23 mouse cellular contexts compared by ENCODE assay signal in genomic region chr10:71341290-71341689, GRCm38 (mm10). TPM values are rescaled to one million over a fixed set of nuclear protein-coding genes. Genes with fewer than 3 reads are reported as not detected.
DNase-seq lines count a peak whose midpoint lies in the region; ATAC-seq and TF ChIP-seq lines count a peak whose summit lies in the region.
"Had no signal": no experiment of that assay in that cellular context is flagged by ENCODE, and none has a peak within 500 bp of the region (broad histone marks: within the 10 kb centered on the region; RNA-seq: fewer than 3 reads in every experiment).

No protein-coding gene starts in this region.

- H3K27me3 ChIP-seq in kidney, embryonic 16.5 days (ENCODE audit: insufficient read depth, low read length) = no peaks in the 10 kb centered on the region
- no peaks in the 10 kb centered on the region for H3K27me3 ChIP-seq in liver, embryonic 16.5 days (ENCODE audit: control insufficient read depth, insufficient read depth, low read depth, low read length)
- no peaks in the 10 kb centered on the region for H3K27me3 ChIP-seq in liver, embryonic 12.5 days (replicated peaks)
- no peaks in the 10 kb centered on the region for H3K27me3 ChIP-seq in liver, postnatal 0 days (ENCODE audit: insufficient read depth, low read length)
- H3K27me3 ChIP-seq: forebrain, embryonic 15.5 days; heart, embryonic 12.5 days; heart, embryonic 15.5 days; hindbrain, embryonic 13.5 days had no signal

- H3K9ac ChIP-seq in kidney, embryonic 16.5 days (replicated peaks; ENCODE audit: low read length) = no peak overlapping the region
- no peak overlapping the region for H3K9ac ChIP-seq in liver, embryonic 16.5 days (ENCODE audit: low read depth, low read length)
- no peak overlapping the region for H3K9ac ChIP-seq in liver, embryonic 12.5 days
- H3K9ac ChIP-seq in liver, postnatal 0 days (replicated peaks) = no peak overlapping the region
- H3K9ac ChIP-seq: forebrain, embryonic 15.5 days; heart, embryonic 12.5 days; heart, embryonic 15.5 days; hindbrain, embryonic 13.5 days had no signal

- no peak for TF ChIP-seq EP300 in liver, postnatal 0 days (IDR thresholded peaks at IDR 0.05; ENCODE audit: low read depth)

- 86% methylated on average over 9 of the region's 9 CpGs for WGBS in kidney, embryonic 16.5 days
- 86% methylated on average over 9 of the region's 9 CpGs for WGBS in liver, embryonic 16.5 days (ENCODE audit: insufficient replicate concordance)
- WGBS in liver, embryonic 12.5 days (ENCODE audit: insufficient replicate concordance) = 85% methylated on average over 9 of the region's 9 CpGs
- 90% methylated on average over 9 of the region's 9 CpGs for WGBS in liver, postnatal 0 days (ENCODE audit: insufficient replicate concordance)

- peaks cover 50% of the 10 kb centered on the region for H3K4me1 ChIP-seq in kidney, embryonic 16.5 days (ENCODE audit: insufficient read depth, low read length)
- peaks cover 40% of the 10 kb centered on the region for H3K4me1 ChIP-seq in liver, embryonic 16.5 days (ENCODE audit: control insufficient read depth, low read depth, low read length)
- H3K4me1 ChIP-seq in liver, embryonic 12.5 days = peaks cover 69% of the 10 kb centered on the region
- H3K4me1 ChIP-seq in liver, postnatal 0 days (ENCODE audit: insufficient read depth) = peaks cover 28% of the 10 kb centered on the region

- H3K9me3 ChIP-seq in kidney, embryonic 16.5 days (ENCODE audit: low read length) = no peaks in the 10 kb centered on the region
- H3K9me3 ChIP-seq in liver, embryonic 16.5 days (replicated peaks; ENCODE audit: control insufficient read depth, low read length) = no peaks in the 10 kb centered on the region
- H3K9me3 ChIP-seq in liver, embryonic 12.5 days (replicated peaks) = no peaks in the 10 kb centered on the region
- no peaks in the 10 kb centered on the region for H3K9me3 ChIP-seq in liver, postnatal 0 days (ENCODE audit: low read length)
- H3K9me3 ChIP-seq: forebrain, embryonic 15.5 days; heart, embryonic 12.5 days; heart, embryonic 15.5 days; hindbrain, embryonic 10.5 days; hindbrain, embryonic 13.5 days had no signal

- no peak overlapping the region for H3K4me2 ChIP-seq in kidney, embryonic 16.5 days (replicated peaks; ENCODE audit: low read depth, low read length)
- no peak overlapping the region for H3K4me2 ChIP-seq in liver, embryonic 16.5 days (ENCODE audit: low read depth, low read length)
- no peak overlapping the region for H3K4me2 ChIP-seq in liver, embryonic 12.5 days
- peak overlapping the region; percentile 92 for H3K4me2 ChIP-seq in liver, postnatal 0 days (ENCODE audit: low read depth, low read length)
- H3K4me2 ChIP-seq: forebrain, embryonic 15.5 days; heart, embryonic 12.5 days; heart, embryonic 15.5 days; hindbrain, embryonic 13.5 days had no signal

- DNase-seq in kidney, adult 11 months = peak; percentile 55
- DNase-seq in kidney, postnatal 4 days = no peak
- peak; percentile 80 for DNase-seq in kidney, adult 9 months
- DNase-seq in liver, postnatal 0 days = no peak
- DNase-seq in adrenal gland, postnatal 14 days = no peak
- DNase-seq: adrenal gland, adult 8-10 months; adrenal gland, postnatal 36 days; cerebellum, adult 18-20 months; cerebellum, adult 9-10 months; cerebellum, postnatal 14 days; gastrocnemius, postnatal 25 days; heart, adult 18-20 months; heart, postnatal 10 days; heart, postnatal 36 days had no signal

- 0 out of 2 replicates have a peak, but pooled peaks cover under 1% of the 10 kb centered on the region for H3K36me3 ChIP-seq in kidney, embryonic 16.5 days (ENCODE audit: insufficient read depth, low read length)
- no peaks in the 10 kb centered on the region for H3K36me3 ChIP-seq in liver, embryonic 16.5 days (ENCODE audit: control insufficient read depth, insufficient read depth)
- H3K36me3 ChIP-seq in liver, embryonic 12.5 days = peaks cover 14% of the 10 kb centered on the region
- 0 out of 2 replicates have a peak, but pooled peaks cover 2% of the 10 kb centered on the region for H3K36me3 ChIP-seq in liver, postnatal 0 days (replicated peaks; ENCODE audit: insufficient read depth, low read length)
- H3K36me3 ChIP-seq: forebrain, embryonic 15.5 days; heart, embryonic 15.5 days had no signal

- no peak overlapping the region for H3K27ac ChIP-seq in kidney, embryonic 16.5 days (ENCODE audit: low read length)
- peak overlapping the region; percentile 17; the same call in 1 of the 2 replicates for H3K27ac ChIP-seq in liver, embryonic 16.5 days (ENCODE audit: low read length)
- H3K27ac ChIP-seq in liver, embryonic 12.5 days = no peak overlapping the region
- peak overlapping the region; percentile 97 for H3K27ac ChIP-seq in liver, postnatal 0 days (ENCODE audit: low read depth)
- H3K27ac ChIP-seq: forebrain, embryonic 15.5 days; heart, embryonic 15.5 days; hindbrain, embryonic 10.5 days; hindbrain, embryonic 13.5 days had no signal

- no peak overlapping the region for H3K4me3 ChIP-seq in kidney, embryonic 16.5 days (ENCODE audit: low read length)
- no peak overlapping the region for H3K4me3 ChIP-seq in liver, embryonic 16.5 days (ENCODE audit: low read depth, low read length)
- no peak overlapping the region for H3K4me3 ChIP-seq in liver, embryonic 12.5 days
- no peak overlapping the region for H3K4me3 ChIP-seq in liver, postnatal 0 days (ENCODE audit: low read depth, low read length)
- H3K4me3 ChIP-seq: forebrain, embryonic 15.5 days; heart, embryonic 12.5 days; heart, embryonic 15.5 days; hindbrain, embryonic 10.5 days; hindbrain, embryonic 13.5 days had no signal

- no peak for TF ChIP-seq CTCF in liver, postnatal 0 days (IDR thresholded peaks at IDR 0.05; ENCODE audit: low read depth)

- ATAC-seq in kidney, embryonic 16.5 days (ENCODE audit: low FRiP score, low TSS enrichment) = no peak
- ATAC-seq in liver, embryonic 16.5 days (ENCODE audit: low read depth) = no peak
- no peak for ATAC-seq in liver, embryonic 12.5 days
- ATAC-seq in liver, postnatal 0 days = no peak
- ATAC-seq: activated CD4-positive, CD25-positive, alpha-beta regulatory T cell, adult 4 months; forebrain, embryonic 15.5 days had no signal

RNA-seq across cellular contexts. Expression of gene Cisd1, which starts 3.5 kb away (rescaled TPM):
- 137 and 139 TPM in 2 replicates for polyA plus RNA-seq in kidney, embryonic 16.5 days (2015; fragmentation: Nextera tagmentation; extraction: Ambion mirVana)
- polyA plus RNA-seq in liver, embryonic 16.5 days (2015; fragmentation: Nextera tagmentation; extraction: Ambion mirVana) = 61.9 and 69.4 TPM in 2 replicates
- polyA plus RNA-seq in liver, embryonic 12.5 days (2016; fragmentation: Nextera tagmentation; extraction: Ambion mirVana) = 99.8 and 104 TPM in 2 replicates
- polyA plus RNA-seq in liver, postnatal 0 days (2015; fragmentation: Nextera tagmentation; extraction: Ambion mirVana) = 261 and 297 TPM in 2 replicates
- total RNA-seq in adrenal gland, postnatal 14 days (2021) = 150 and 159 TPM in 2 replicates

RNA-seq across cellular contexts. Expression of gene Ipmk, which starts 6.3 kb away (rescaled TPM):
- polyA plus RNA-seq in kidney, embryonic 16.5 days (2015; fragmentation: Nextera tagmentation; extraction: Ambion mirVana) = 15.6 and 16.1 TPM in 2 replicates
- polyA plus RNA-seq in liver, embryonic 16.5 days (2015; fragmentation: Nextera tagmentation; extraction: Ambion mirVana) = 9.1 and 9.3 TPM in 2 replicates
- polyA plus RNA-seq in liver, embryonic 12.5 days (2016; fragmentation: Nextera tagmentation; extraction: Ambion mirVana) = 13.9 and 14.9 TPM in 2 replicates
- 9.4 and 10.9 TPM in 2 replicates for polyA plus RNA-seq in liver, postnatal 0 days (2015; fragmentation: Nextera tagmentation; extraction: Ambion mirVana)
- total RNA-seq in adrenal gland, postnatal 14 days (2021) = 15.3 and 15.7 TPM in 2 replicates

RNA-seq across cellular contexts. Expression of gene Ube2d1, which starts 56.2 kb away (rescaled TPM):
- polyA plus RNA-seq in kidney, embryonic 16.5 days (2015; fragmentation: Nextera tagmentation; extraction: Ambion mirVana) = 54.3 and 66.1 TPM in 2 replicates
- 6.5 and 6.6 TPM in 2 replicates for polyA plus RNA-seq in liver, embryonic 16.5 days (2015; fragmentation: Nextera tagmentation; extraction: Ambion mirVana)
- 12.0 and 12.5 TPM in 2 replicates for polyA plus RNA-seq in liver, embryonic 12.5 days (2016; fragmentation: Nextera tagmentation; extraction: Ambion mirVana)
- 6.9 and 8.8 TPM in 2 replicates for polyA plus RNA-seq in liver, postnatal 0 days (2015; fragmentation: Nextera tagmentation; extraction: Ambion mirVana)
- 19.2 and 20.5 TPM in 2 replicates for total RNA-seq in adrenal gland, postnatal 14 days (2021)

Comparison
In these comparisons a context has a peak if more than half of its experiments do, and no peak if none do; other contexts are left out.
1. DNase-seq: peak in kidney, adult 11 months (single experiment) and kidney, adult 9 months (single experiment); none in kidney, postnatal 4 days (0 of 2), liver, postnatal 0 days (single experiment) and adrenal gland, postnatal 14 days (single experiment).
2. H3K27ac ChIP-seq: peak in liver, embryonic 16.5 days (single experiment) and liver, postnatal 0 days (single experiment); none in kidney, embryonic 16.5 days (single experiment) and liver, embryonic 12.5 days (single experiment).